Mouse (Mus musculus): ENCODE data around the gene Sgsm1.
"Not testable (repeated sequence)": the region's sequence is repeated elsewhere in the genome, so short reads cannot be mapped to it uniquely, and the experiment has no call there.

Sgsm1 gene

DNA sequence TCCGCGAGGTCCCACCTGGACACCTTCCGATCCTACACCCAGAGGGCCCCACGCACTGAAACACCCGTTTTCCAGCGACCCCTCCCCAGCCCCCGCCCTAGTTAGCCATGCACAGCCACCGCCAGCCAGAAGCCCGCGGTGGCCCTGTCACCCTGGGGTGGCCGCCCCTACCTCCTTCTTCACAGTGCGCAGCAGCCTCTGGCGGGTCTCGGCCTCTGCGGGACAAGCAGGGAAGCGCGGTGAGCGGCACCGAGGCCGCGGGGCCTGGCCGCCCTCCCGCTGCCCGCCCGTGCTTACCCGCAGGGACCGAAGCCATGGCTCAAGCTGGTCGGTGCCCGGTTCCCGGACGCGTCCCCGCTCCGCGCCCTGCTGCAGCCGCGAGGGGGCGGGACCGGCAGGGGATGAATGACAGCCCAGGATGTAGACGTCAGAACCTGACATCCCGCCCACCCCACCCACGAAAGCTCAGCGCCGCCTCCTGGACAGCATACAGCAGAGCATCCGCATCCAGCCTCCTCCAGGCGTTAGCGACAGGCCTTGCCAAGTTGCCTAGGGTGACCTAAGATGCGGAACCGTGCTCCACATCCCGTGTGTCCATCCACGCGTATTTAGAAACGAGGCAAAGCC, at the start of gene Sgsm1:
TSS of gene Sgsm1 (minus strand) at position 410 of the 627 bp plus-strand sequence.
- DNase-seq, result peak; percentile 97

DNA sequence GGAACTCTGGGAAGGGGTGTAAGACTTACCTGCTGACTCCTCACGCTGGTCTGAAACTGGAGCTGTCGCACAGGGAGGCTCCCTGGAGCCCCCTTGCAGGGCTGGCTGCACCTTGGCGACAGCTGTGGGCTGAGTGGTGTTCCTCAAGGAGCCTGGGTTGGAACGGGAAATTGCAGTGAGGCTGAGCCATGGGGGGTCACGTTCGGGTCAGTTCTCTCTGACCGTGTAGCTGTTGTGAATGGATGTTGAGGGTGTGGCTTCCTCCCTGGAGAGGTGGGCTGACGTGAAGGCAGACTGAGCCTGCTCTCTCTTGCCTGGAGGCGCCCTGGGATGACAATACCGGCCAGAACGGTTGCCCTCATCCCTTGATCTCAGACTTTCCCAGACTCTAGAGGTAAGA, 48.2 kb upstream of the Sgsm1 start:
- peak; percentile 93 for DNase-seq

DNA sequence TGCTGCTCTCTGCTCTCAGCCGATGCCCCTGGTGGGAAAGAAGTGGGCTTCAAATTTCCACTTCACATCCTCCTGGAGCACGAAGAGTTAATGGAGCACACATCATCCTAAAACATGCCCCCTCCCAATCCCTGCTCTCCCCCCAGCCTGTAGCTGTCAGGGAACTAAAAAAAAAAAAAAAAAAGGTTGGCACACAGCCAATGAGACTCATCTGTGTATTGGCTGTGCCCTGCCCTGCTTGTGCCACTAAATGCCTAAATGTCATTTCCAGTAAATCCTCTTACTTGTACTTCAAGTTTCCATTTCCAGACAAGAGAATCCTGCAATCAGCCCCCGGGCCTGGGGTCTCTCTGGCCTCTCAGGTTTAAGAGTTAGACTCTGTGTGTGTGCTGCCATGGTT, 47.1 kb upstream of the Sgsm1 start:
- no peak for DNase-seq

DNA sequence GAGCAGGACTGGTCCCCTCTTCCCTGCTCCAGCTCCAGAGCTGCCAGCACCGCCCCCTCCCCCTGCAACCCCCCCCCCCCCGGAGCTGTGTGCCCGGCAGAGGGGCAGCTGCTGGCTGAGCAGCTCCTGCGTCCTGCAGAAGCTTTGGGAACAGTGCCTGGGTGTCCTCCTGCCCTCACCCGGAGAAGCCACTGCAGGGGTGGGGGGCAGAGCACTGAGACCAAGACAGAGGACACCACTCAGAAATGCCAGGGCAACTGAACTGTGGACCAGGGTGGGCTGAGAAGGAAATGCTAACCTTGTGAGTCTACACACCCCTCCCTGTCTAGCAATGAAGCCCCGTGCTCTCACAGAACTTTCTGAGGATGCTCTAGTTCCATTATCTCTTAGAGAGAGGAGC, 46.6 kb upstream of the Sgsm1 start, which contains the start of gene Aym1:
TSS of gene Aym1 (plus strand) at position 109 of the 400 bp plus-strand sequence.
- DNase-seq, result no peak

DNA sequence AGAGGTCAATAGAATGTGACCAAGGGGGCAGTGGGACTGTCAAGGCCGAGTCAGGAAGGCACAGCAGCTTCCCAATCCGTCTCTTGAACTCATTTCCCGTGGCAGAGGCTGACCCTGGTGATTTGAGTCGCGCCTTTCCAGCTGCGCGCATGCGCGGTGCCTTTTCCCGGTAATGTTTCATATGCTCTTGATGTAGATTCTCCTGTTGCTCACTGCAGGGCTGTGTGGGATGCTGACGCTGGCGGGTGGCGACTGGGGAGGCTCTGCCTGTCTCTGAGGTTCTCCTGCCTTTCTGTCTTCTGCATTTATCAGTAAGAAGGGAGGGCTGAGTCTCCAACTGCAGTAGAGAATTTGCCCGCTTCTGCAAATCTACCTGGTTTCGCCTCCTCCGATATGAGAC, 43.7 kb upstream of the Sgsm1 start:
- DNase-seq, result no peak

DNA sequence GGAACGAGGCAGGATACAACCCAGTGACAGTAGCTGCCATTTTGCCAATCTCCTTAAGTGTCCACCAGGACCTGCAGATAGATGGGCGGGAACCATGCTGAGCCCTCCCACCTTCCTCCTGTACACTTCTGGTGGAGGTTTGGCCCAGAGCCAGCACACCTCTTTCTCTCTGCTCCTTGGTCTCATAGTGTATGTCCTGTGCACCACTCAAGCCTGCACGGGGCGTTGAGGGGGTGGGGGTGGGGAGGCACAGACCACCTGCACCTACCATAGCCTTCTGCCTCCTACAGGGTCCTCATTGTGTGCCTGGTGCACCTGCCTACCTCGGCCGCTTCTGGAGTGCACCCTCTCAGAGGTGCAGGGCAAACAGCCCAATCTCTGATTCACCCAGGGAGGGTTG, 42.0 kb upstream of the Sgsm1 start:
- no peak for DNase-seq

DNA sequence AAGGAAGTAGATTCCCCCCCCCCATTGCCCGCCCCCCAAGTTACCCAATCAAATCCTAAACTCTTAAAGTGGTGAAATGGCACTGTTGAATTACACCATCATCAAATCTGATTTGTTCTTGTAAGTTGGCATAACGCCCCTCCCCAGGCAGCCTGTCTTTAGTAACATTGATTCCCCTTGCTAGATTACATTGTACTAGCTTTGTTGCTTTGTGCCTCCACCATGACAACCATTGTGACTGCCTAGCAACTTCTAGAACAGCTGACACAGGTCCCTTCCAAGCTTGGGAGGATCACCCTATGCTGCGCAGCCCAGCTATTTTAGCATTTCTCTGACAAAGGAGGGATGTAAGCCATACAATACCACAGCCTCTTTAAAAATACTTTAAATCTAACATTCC, 41.2 kb upstream of the Sgsm1 start:
- DNase-seq, result no peak

DNA sequence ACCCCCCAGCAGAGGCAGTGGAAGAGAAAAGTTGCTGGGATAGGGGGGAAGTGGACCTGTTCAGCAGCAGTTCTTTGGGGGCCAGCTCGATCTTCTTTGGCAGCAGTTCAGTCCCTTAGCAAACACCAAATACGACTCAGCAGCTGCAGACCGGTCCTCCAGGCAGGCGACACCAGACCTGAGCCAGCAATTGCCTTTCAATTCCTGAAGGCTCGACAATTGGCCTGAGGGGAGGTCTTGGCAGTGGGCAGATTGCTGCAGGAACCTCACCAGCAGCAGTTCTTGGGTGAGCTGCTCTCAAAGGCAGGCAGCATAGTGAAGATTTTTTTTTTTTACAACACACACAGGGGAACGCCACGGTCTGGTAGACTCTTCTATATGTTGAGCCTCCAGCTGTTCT, 39.2 kb upstream of the Sgsm1 start:
- DNase-seq, result no peak

DNA sequence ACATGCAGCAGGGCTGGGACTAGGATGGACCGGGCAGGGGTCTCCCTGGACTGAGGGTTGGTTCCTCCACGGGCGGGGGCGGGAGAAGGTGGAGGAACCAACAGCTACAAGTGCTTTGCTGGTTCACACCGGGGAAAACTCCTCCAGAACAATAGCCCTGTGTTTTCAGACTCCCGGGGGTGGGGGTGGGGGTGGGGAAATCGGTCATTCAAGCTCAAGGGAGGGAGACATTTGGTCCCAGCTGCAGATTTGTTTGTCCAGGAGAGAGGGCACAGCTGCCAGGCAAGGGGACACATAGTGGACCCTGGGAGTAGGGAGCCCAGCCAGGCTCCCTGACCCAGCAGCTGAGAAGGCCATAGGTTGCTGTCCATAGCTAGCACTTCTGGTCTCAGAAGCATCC, 38.6 kb upstream of the Sgsm1 start:
- DNase-seq, result no peak

DNA sequence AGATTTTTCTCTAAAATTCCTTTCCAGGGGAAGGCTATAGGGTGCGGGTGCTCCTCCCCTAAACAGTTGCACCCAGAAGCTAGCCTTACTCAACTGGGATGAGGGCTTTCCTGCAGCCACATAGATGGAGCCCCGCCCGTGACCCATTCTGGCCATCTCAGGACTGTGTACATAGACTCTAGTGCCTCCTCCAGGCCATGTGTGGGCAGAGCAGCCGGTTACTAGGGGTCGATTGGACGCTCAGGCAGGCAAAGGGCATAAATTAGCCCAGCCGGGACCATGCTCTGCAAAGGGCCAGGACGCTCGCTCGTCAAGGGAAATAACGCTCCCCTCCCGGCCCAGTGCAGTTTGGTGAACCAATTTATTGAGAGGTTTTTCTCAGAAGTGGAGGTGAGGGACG, 38.0 kb upstream of the Sgsm1 start:
- no peak for DNase-seq

DNA sequence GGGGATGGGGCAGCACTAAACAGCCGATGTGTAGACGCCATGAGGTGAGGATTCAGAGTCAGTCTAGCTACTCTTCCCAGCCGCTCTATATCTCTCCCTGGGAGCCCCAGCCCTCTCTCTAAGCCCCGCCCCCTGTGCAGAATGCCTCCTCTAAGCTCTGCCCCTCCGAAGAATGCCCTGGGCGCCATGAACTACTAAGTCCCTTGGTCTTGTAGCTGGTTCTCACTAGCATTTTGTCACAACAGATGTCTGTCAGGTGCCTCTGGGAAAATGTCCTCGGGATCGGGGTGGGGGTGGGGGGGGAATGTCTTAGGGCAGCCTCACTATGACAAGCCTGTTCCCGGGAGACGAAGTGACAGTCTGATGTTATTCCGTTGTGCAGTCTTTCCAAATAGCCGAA, 37.0 kb upstream of the Sgsm1 start:
- no peak for DNase-seq

DNA sequence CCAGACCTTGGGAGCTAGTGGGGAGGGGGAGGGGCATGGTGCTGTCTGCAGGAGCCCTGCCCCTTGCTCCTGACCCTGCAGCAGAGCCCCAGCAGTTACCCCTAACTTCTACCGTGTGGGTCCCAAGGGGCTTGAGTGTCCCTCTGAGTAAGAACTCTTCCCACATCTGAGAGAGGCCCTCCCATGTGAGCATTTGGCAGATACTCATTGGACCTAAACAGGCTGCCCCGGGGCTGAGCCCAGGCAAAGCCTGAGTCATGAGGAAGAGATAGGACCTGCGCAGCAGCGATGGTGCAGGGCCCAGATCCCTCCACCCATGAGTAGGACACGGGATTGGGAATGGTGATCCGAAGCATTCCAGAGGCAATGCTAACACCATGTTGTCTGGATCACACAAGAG, 36.1 kb upstream of the Sgsm1 start:
- not testable (repeated sequence) for DNase-seq

DNA sequence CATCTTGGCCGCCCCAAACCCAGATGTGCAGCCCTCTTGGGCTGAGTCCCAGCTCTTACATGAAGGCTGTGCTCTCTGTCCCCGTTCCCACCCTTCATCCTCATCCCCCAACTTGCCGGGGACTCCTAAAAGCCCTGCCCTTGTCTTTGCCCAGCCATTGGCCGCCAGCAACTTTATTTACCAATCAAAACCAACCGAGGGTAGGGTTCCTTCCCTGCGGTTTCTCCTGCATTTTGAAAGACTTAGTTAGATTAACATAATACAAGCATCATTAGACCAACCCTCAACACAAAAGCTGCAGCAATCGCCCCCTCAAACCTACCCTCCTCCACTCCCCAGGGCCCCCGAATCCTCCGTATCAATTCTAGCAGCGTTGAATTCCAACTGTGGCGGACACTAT, 35.2 kb upstream of the Sgsm1 start:
- no peak for DNase-seq

DNA sequence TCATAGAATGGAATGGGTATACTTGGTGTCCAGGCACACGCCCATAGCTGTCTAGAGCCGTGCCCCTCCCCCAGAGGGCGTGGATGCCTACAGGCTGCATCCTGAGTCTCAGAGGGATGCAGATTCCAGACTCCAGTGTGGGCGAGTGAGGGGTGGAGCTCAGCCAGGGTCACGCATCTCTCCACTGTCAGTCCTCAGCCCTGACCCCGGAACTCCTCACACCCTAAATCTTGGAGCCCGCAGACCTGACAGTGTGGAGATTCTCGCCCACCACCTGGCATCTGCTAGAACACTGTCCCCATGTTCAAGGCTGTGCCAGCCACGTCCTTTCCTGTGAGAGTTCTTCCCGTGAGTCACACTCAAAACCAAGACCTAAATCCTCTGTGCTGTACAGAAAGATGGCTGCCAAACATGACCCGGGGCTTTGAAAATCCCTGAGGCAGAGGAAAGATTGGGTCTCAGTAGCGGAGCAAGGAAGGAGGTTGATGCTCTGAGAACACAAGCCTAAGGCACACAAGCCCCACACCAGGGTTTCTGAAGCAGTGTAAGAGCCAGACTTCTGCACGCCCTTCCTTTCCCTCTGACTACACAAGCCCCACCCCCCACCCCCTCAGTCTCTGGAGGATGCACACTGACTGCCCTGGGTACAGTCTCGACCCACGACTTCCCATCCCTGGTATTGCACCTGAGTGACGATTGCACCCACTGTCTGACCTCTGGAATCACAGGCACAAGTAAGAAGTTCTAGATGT, 34.2 kb upstream of the Sgsm1 start:
- DNase-seq, result no peak

DNA sequence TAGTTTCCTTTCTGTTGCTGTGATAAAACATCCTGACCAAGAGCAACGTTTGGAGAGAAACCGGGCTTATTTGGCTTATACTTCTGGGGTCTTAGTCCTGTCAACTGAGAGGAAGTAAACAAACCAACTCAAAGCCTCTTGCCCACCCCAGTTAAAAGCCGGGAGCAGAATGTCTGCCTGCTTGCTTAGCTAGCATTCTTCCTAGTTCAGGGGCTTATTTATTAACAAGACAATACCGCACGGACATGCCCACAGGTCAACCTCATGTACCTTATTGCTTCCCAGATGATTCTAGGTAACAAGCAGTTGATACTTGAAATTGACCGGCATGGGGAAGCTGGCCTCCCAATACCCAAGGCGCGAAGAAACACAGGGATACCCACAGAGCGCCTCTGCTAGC, 25.7 kb upstream of the Sgsm1 start:
- DNase-seq, result no peak

DNA sequence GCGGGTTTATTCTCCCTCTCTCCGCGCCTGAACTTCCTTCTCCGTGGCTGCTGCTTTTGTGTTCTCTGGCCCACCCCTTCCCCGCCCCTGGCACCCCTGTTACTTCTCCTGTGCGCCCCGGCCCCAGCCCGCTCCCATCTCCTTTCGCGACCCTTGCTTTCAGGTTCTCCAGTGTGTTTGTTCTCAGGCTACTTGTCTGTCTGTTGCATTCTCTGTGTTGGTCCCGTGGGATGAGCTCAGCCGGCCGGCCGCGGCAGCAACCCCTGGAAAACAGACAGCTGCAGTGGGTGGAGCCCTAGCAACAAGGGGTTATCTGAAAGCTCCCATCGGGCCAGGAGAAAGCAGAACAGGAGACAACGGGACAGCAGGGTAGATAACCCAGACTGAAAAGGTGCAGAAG, 25.1 kb upstream of the Sgsm1 start:
- DNase-seq, result no peak

DNA sequence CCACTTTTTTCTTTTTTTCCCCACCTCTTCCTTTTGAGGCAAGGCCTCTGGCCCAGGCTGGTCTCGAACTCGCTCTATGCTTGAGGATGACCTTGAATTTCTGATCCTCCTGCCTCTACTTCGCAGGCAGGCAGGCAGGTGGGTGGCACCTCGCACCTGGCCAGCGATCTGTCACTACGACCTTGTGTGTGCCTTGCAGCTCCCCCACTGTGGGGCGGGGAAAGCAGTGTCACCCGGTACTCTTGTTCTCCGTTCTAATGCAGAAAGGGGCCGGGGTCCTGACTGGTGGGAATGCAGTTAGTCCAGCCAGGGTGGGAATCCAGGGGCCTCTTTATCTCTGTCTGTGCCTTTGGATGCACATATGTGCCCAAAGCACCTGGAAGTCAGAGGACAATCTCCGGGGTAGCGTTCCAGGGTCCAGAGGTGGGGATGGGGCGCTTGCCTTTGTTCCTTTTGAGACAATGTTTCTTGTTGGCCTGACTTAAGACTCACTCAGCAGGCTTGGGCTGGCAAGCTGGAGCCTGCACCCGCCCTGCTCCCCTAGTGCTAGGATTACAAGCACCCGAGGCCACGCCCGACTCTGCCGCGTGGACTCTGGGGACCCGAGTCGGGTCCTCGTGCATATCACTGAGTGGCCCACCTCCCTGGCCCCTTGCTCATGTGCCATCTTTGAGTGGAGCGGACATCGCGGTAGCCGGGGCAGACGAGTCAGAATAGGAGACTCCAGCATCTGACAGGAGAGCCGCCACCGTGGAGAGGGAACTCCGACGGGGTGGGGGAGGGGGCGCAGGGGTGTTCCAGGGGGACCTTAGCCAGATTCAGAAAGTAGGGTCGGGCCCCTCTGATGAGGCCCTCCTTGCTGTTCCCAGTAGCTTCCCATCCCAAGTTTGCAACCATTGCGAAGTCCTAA, 24.3 kb upstream of the Sgsm1 start:
- no peak for DNase-seq

DNA sequence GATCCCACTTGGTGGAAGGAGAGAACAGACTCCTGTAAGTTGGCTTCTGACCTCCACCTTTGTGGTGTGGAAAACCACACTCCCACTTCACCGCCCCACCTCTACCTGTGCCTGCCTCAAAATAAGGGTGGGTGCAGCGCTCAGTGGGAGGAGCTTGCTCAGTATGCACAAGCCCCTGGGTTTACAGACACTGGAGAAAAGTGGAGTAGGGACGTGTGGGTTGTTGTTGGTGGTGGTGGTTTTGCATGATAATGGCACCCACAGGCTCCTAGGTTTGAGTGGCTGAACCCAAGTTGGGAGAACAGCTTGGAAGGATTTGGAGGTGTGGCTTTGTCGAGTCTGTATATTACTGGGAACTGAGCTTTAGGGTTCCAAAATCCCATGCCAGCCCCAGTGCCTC, 22.3 kb upstream of the Sgsm1 start:
- DNase-seq, result no peak

DNA sequence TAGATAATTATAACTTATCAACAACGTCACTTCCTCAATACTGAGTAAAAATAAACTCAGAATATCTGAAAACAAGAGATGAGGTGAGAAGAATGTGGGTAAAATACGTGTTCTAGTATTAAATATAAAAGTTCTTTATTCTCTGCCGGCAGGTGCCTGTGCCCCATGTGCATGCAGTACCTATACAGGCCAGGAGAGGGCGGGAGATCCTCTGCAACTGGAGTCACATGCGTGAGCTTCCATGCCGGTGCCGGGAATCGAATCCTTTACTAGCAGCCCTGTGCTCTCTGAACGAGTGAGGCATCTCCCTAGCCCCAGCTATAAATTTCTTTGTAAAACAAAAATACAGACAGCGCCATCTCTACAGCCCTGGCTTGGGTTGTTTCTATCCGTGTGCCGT, 21.7 kb upstream of the Sgsm1 start:
- DNase-seq, result no peak

DNA sequence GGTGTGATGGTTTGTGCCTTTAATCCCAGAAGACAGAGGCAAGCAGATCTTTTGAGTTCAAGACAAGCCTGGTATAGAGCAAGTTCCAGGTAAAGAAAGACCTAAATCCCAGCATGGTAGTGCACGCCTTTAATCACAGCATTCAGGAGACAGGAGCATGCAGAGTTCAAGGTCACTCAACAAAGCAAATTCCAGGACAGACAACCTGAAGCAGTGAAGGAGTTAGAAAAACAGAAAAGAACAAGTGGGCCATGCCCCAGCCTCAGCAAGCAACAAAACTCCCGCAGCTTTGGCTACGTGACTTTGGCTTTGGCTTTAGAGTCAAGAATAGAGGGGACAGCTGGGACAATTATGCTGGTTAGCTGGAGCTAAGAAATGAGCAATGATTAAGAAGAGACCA, 19.6 kb upstream of the Sgsm1 start:
- DNase-seq, result no peak

DNA sequence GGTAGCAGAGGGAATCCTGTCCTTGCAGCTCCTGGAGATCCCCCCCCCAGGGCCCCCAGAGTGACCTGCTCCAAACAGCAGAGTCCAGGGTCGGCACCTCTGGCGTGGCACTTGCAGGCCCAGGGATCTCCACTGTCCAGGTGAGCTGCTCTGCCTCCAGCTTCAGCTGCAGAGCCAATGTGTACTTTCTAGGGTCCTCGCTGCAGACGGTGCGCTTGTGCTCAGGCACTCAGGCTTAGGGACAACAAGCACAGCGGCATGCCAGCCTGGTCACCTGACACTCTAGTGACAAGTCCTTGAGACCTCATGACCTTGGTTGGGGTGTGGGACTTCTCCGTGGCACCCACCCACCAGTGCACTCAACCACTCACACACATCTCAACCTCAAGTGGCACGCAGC, 18.9 kb upstream of the Sgsm1 start:
- DNase-seq, result no peak

DNA sequence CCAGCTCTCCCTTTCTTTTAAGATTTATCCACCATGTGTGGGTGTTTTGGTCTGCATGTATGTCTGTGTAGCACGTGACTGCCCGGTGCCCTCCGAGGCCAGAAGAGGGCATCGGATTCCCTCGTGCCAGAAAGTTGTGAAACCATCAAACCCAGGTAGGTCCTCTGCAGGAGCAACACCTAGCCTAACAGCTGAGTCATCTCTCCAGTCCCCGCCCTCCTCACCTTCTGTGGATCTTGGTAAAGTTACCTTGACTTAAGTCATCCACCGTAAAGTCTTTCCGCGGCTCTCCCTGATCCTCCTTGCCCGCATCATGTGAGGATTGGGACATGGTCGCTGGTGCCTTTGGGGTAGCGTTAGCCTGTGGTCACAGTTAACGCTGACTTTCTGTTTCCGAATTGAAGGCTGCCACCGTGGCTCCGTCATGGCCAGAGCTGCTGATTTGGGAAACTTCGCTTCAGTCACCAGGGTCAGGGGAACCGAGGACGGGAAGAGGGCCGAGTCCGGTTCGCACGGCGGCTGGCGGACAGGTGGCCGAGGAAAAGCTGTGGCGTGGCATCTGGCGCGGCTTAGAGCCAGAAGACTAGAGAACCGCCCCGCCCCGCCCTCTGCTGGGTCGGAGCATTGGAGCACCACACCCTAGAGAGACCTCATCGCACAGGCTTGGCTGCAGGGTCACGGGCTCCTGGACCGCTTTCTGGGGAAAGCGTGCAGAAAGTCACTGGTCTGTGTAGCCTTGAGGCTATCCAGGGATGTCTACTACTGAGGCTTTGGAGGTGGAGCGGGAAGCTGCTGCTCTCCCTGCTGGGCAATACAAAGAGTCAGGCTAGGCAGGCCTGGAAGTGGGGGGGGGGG, 13.4 kb upstream of the Sgsm1 start:
- DNase-seq, result no peak

DNA sequence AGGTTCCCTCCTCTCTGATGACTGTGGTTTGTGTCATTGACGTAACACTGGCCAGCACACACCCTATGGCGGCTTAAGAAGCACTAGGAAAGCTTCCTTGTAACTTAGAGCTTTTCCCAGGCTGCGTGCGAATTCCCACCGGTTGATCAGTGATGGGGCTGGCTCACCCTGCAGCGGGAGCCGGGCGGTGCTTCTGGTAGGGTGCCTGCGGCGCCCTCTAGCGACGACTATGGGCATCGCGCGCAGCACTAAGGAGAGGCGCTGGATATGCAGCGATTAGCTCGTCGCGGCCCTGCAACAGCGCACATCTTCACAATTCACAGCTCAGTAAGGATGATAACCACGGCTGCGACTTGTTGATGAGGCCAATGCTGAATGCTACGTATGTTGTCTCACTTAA, 3.4 kb upstream of the Sgsm1 start:
- DNase-seq, result peak; percentile 95

All from heart, adult 11 months (tissue).